Mouse (Mus musculus): ENCODE results near the gene BC029722. TPM values are rescaled to one million over a fixed set of nuclear protein-coding genes. Genes with fewer than 3 reads are reported as not detected.

Gene BC029722
- total and polyA plus RNA-seq, 2 experiments from 2014 or later = 35.2 to 56.6 TPM

DNA sequence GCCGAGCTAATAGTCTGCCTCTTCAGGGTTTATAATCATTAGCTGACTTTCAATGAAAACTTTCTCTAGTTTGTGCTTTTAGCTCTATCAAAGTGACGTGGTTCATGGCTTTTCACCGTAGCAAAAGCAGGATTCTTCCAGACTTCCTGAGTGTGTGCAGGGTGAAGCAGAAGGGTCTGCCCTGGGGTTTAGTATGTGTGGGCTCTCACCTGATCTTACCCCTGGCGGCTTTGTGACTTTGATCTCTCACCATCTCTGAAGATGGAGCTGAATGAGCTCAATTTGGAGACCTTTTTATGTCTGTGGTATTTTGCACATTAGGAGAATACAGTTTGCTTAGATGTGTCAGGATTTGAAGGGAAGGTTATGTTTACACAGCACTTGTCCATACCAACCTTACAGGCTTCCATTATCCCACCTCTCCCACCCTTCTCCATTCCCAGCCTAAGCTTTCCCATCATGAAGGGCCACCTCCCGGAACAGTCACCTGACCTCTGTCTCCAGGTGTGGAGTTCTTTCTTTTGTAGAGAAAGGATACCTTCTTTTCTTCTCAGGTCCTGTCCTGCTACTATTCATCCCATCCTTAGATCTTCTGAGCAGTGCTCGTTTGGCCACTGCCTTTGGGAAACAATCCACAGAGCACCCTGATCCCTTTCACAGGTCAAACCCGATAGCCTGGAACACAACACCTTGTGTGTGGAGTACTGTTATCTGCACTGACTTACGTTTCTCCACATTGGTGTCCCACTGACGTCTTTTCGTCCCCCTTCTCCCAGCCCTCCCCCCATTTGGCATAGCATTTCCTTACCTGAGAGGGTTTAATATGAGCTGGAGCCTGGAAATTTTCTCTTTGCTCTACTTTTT, 42.2 kb downstream of the BC029722 start:
- peak overlapping the region; percentile 85 for H3K4me2 ChIP-seq (ENCODE audit: low read depth, low read length, poor library complexity, severe bottlenecking)
- no peak for TF ChIP-seq CTCF (IDR thresholded peaks at IDR 0.05)
- H3K9me3 ChIP-seq (ENCODE audit: low read length) = no peaks in the 10 kb centered on the region
- no peak overlapping the region for H3K9ac ChIP-seq (replicated peaks; ENCODE audit: low read length, poor library complexity, severe bottlenecking)
- H3K36me3 ChIP-seq (ENCODE audit: insufficient read depth, low read length) = no peaks in the 10 kb centered on the region
- DNase-seq (ENCODE audit: low spot score) = no peak
- WGBS = 69% methylated on average over 10 of the region's 10 CpGs
- no peak for ATAC-seq (ENCODE audit: low FRiP score)
- no peak overlapping the region for H3K27ac ChIP-seq (ENCODE audit: low read depth, low read length)
- peaks cover 7% of the 10 kb centered on the region; the same call in 1 of the 2 replicates for H3K27me3 ChIP-seq (ENCODE audit: insufficient read depth, low read length)
- H3K4me3 ChIP-seq (ENCODE audit: low read depth, low read length) = peak overlapping the region; percentile 89; the same call in 1 of the 2 replicates
- peaks cover 5% of the 10 kb centered on the region; the same call in 1 of the 2 replicates for H3K4me1 ChIP-seq (ENCODE audit: insufficient read depth, low read length)

DNA sequence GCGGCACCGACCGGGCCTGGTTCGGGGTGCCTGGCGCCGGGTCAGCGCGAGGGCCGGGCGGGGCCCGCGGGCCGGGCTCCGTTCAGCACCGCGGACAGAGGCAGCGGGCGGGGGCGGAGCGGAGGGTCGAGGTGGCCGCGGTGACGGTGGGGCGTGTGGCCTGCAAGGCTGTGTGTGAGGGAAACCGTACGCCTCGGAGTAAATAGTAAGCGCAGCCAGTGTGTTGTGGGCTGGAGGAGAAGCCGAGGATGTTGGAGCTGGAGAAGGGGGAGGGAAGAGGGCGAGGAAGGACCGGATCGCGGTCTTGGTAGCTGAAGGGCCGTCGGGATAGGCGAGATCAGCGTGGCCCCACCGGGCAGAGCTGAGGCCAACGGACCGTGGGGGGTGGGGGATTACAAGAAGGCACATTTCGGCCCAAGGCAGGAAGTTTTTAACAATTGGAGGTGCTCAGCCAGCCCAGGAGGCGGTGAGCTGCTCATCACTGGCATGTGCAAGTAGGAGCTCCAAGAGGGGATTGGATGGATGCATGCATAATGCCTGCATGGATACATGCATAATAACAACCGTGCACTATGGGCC, 43.5 kb downstream of the BC029722 start:
- H3K4me3 ChIP-seq (ENCODE audit: low read depth, low read length) = peak overlapping the region; percentile 89
- WGBS = under 1% methylated on average over 34 of the region's 44 CpGs
- ATAC-seq (ENCODE audit: low FRiP score) = peak; percentile 72

DNA sequence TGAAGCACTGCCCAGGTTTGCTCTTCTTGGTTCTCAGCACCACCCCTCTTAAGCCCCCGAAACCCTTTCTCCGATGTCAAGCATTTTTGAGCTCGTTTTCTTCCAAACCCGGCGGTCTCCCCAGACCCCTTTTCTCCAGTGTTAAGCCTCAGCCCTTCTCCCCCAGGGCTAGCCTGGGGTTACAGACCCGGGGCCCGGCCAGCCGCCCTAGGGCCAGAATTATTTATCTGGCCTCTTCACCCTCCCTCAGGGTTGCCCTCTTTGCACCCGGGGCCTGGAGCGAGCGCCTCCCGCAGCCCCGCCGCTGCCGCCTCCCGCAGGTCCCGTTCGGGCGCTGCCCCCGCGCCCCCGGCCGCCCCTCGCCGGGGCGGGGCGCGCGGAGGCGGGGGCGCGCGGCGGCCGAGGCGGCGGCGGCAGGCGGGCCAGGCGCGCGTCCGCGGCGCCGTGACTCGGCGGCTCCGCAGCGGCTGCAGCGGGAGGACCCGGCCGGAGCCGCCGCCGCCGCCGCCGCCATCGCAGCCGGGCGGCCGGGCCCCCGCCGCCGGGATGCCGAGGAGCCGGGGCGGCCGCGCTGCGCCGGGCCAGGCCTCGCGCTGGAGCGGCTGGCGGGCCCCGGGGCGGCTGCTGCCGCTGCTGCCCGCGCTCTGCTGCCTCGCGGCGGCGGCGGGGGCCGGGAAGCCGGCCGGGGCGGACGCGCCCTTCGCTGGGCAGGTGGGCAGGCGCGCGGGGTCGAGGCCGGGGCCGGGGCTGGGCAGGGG, 44.1 kb downstream of the BC029722 start, which contains the start of gene Mmp24:
Gene Mmp24 (plus strand): TSS at position 416 of the 758 bp plus-strand sequence.
- peak within 1 kb of the TSS; percentile 85 for H3K4me2 ChIP-seq (ENCODE audit: low read depth, low read length, poor library complexity, severe bottlenecking)
- peaks cover 7% of the 10 kb centered on the region; the same call in 1 of the 2 replicates for H3K27me3 ChIP-seq (ENCODE audit: insufficient read depth, low read length)
- peak within 1 kb of the TSS; percentile 94 for H3K27ac ChIP-seq (ENCODE audit: low read depth, low read length)
- no peaks in the 10 kb centered on the region for H3K36me3 ChIP-seq (ENCODE audit: insufficient read depth, low read length)
- peak within 1 kb of the TSS; percentile 89 for H3K4me3 ChIP-seq (ENCODE audit: low read depth, low read length)
- no peaks in the 10 kb centered on the region for H3K9me3 ChIP-seq (ENCODE audit: low read length)
- H3K9ac ChIP-seq (replicated peaks; ENCODE audit: low read length, poor library complexity, severe bottlenecking) = peak within 1 kb of the TSS; percentile 98
- DNase-seq (ENCODE audit: low spot score) (no peak), ATAC-seq (ENCODE audit: low FRiP score) (peak; percentile 27)
- WGBS = 2% methylated on average over 50 of the region's 100 CpGs
- peaks cover 5% of the 10 kb centered on the region; the same call in 1 of the 2 replicates for H3K4me1 ChIP-seq (ENCODE audit: insufficient read depth, low read length)
- TF ChIP-seq CTCF (IDR thresholded peaks at IDR 0.05) = no peak

More for the DNA sequence above, 43.5 kb downstream of the BC029722 start:
- Histone ChIP-seq H3K27me3 (ENCODE audit: insufficient read depth, low read length) (peaks cover 7% of the 10 kb centered on the region; the same call in 1 of the 2 replicates), H3K36me3 (ENCODE audit: insufficient read depth, low read length) (no peaks in the 10 kb centered on the region), H3K4me2 (ENCODE audit: low read depth, low read length, poor library complexity, severe bottlenecking) (peak overlapping the region; percentile 85), H3K9ac (replicated peaks; ENCODE audit: low read length, poor library complexity, severe bottlenecking) (peak overlapping the region; percentile 98), H3K9me3 (ENCODE audit: low read length) (no peaks in the 10 kb centered on the region), H3K27ac (ENCODE audit: low read depth, low read length) (peak overlapping the region; percentile 94), H3K4me1 (ENCODE audit: insufficient read depth, low read length) (peaks cover 5% of the 10 kb centered on the region; the same call in 1 of the 2 replicates)
- DNase-seq (ENCODE audit: low spot score) = peak; percentile 66
- no peak for TF ChIP-seq CTCF (IDR thresholded peaks at IDR 0.05)

DNA sequence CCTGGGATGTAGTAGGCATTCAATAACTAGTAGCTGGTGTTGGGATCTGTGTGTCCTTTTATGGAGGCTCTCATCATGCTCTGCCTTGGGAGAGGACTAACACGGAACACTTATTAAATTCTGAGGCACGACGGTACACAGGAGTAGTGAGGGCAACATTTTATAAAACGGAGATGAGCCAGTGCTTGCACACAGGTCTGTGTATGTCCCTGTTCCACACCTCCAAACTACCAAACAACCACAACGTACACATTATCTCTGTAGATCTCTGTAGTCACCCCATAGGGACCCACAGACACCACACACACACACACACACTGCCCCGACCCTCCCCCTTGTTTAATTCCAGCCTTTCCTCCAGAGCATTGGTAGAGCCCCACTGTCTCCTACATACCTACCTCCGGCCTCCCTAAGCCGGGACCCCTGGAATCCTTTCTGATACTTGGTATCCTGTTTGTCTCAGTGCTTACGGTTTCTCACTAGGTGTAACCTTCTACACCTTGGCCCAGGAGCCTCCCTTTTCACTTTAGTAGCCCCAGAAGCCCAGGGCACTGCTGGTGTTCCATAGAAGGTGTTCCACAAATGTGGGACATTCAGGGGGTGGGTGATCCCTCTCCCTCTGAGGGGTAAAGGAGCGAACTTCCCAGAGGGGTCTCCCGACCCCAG, 44.8 kb downstream of the BC029722 start:
- no peaks in the 10 kb centered on the region for H3K9me3 ChIP-seq (ENCODE audit: low read length)
- peak overlapping the region; percentile 94 for H3K27ac ChIP-seq (ENCODE audit: low read depth, low read length)
- no peaks in the 10 kb centered on the region for H3K36me3 ChIP-seq (ENCODE audit: insufficient read depth, low read length)
- H3K4me2 ChIP-seq (ENCODE audit: low read depth, low read length, poor library complexity, severe bottlenecking) = peak overlapping the region; percentile 85
- H3K9ac ChIP-seq (replicated peaks; ENCODE audit: low read length, poor library complexity, severe bottlenecking) = peak overlapping the region; percentile 98
- WGBS = 55% methylated on average over 11 of the region's 11 CpGs
- no peak for TF ChIP-seq CTCF (IDR thresholded peaks at IDR 0.05)
- ATAC-seq (ENCODE audit: low FRiP score) (no peak), DNase-seq (ENCODE audit: low spot score) (no peak)
- peaks cover 5% of the 10 kb centered on the region; the same call in 1 of the 2 replicates for H3K4me1 ChIP-seq (ENCODE audit: insufficient read depth, low read length)
- peak overlapping the region; percentile 89 for H3K4me3 ChIP-seq (ENCODE audit: low read depth, low read length)
- peaks cover 7% of the 10 kb centered on the region; the same call in 1 of the 2 replicates for H3K27me3 ChIP-seq (ENCODE audit: insufficient read depth, low read length)

GRCm38 (mm10) chr2:155773664-155774063, 45.6 kb downstream of the BC029722 start:
- whole genome bisulfite sequencing = 62% methylated on average over 4 of the region's 4 CpGs
- H3K36me3 ChIP-seq (ENCODE audit: insufficient read depth, low read length) = no peaks in the 10 kb centered on the region
- peaks cover 5% of the 10 kb centered on the region; the same call in 1 of the 2 replicates for H3K4me1 ChIP-seq (ENCODE audit: insufficient read depth, low read length)
- TF ChIP-seq CTCF (IDR thresholded peaks at IDR 0.05) = no peak
- no peak overlapping the region for H3K4me3 ChIP-seq (ENCODE audit: low read depth, low read length)
- no peak overlapping the region for H3K9ac ChIP-seq (replicated peaks; ENCODE audit: low read length, poor library complexity, severe bottlenecking)
- DNase-seq (ENCODE audit: low spot score) (no peak), ATAC-seq (ENCODE audit: low FRiP score) (no peak)
- H3K9me3 ChIP-seq (ENCODE audit: low read length) = no peaks in the 10 kb centered on the region
- no peak overlapping the region for H3K27ac ChIP-seq (ENCODE audit: low read depth, low read length)
- H3K27me3 ChIP-seq (ENCODE audit: insufficient read depth, low read length) = peaks cover 7% of the 10 kb centered on the region; the same call in 1 of the 2 replicates
- H3K4me2 ChIP-seq (ENCODE audit: low read depth, low read length, poor library complexity, severe bottlenecking) = no peak overlapping the region

Other genes starting within 250 kb of the BC029722 start
- gene Gss, start 226.6 kb downstream of the BC029722 start, total RNA-seq (2014; rRNA removed) = 9.2 and 12.9 TPM in 2 replicates
- 11.6 and 12.1 TPM in 2 replicates for gene Gss, start 226.6 kb downstream of the BC029722 start, polyA plus RNA-seq (2015; fragmentation: Nextera tagmentation; extraction: Ambion mirVana)
- 0.14 and 0.38 TPM in 2 replicates for gene Myh7b, start 208.2 kb downstream of the BC029722 start, total RNA-seq (2014; rRNA removed)
- 1.5 and 3.4 TPM in 2 replicates for gene Myh7b, start 208.2 kb downstream of the BC029722 start, polyA plus RNA-seq (2015; fragmentation: Nextera tagmentation; extraction: Ambion mirVana)
- gene Trpc4ap, start 127.0 kb downstream of the BC029722 start, total RNA-seq (2014; rRNA removed) = 148 and 155 TPM in 2 replicates
- gene Trpc4ap, start 127.0 kb downstream of the BC029722 start, polyA plus RNA-seq (2015; fragmentation: Nextera tagmentation; extraction: Ambion mirVana) = 121 and 122 TPM in 2 replicates
- 41.1 and 44.5 TPM in 2 replicates for gene Edem2, start 90.0 kb downstream of the BC029722 start, total RNA-seq (2014; rRNA removed)
- 33.0 and 35.7 TPM in 2 replicates for gene Edem2, start 90.0 kb downstream of the BC029722 start, polyA plus RNA-seq (2015; fragmentation: Nextera tagmentation; extraction: Ambion mirVana)
- not detected in 2 replicates for gene Gm17581, start 83.6 kb downstream of the BC029722 start, total RNA-seq (2014; rRNA removed)
- not detected in 2 replicates for gene Gm17581, start 83.6 kb downstream of the BC029722 start, polyA plus RNA-seq (2015; fragmentation: Nextera tagmentation; extraction: Ambion mirVana)
- 1.5 TPM in 2 replicates for gene Procr, start 68.3 kb downstream of the BC029722 start, total RNA-seq (2014; rRNA removed)
- 2.5 and 2.9 TPM in 2 replicates for gene Procr, start 68.3 kb downstream of the BC029722 start, polyA plus RNA-seq (2015; fragmentation: Nextera tagmentation; extraction: Ambion mirVana)
- gene Mmp24, start 44.1 kb downstream of the BC029722 start, total RNA-seq (2014; rRNA removed) = 149 and 178 TPM in 2 replicates
- gene Mmp24, start 44.1 kb downstream of the BC029722 start, polyA plus RNA-seq (2015; fragmentation: Nextera tagmentation; extraction: Ambion mirVana) = 12.3 and 14.1 TPM in 2 replicates
- 80.7 and 85.4 TPM in 2 replicates for gene Eif6, start 7.5 kb upstream of the BC029722 start, total RNA-seq (2014; rRNA removed)
- 130 and 143 TPM in 2 replicates for gene Eif6, start 7.5 kb upstream of the BC029722 start, polyA plus RNA-seq (2015; fragmentation: Nextera tagmentation; extraction: Ambion mirVana)
- not detected in 2 replicates for gene Fam83c, start 15.4 kb upstream of the BC029722 start, total RNA-seq (2014; rRNA removed)
- gene Fam83c, start 15.4 kb upstream of the BC029722 start, polyA plus RNA-seq (2015; fragmentation: Nextera tagmentation; extraction: Ambion mirVana) = 0.07 TPM in 1 of 2 replicates, not detected in the other
- gene Uqcc1, start 110.9 kb upstream of the BC029722 start, total RNA-seq (2014; rRNA removed) = 44.6 and 48.2 TPM in 2 replicates
- gene Uqcc1, start 110.9 kb upstream of the BC029722 start, polyA plus RNA-seq (2015; fragmentation: Nextera tagmentation; extraction: Ambion mirVana) = 55.0 and 58.9 TPM in 2 replicates
- not detected in 2 replicates for gene Gm15557, start 121.3 kb upstream of the BC029722 start, total RNA-seq (2014; rRNA removed)
- gene Gm15557, start 121.3 kb upstream of the BC029722 start, polyA plus RNA-seq (2015; fragmentation: Nextera tagmentation; extraction: Ambion mirVana) = not detected in 2 replicates
- 1.5 and 2.0 TPM in 2 replicates for gene Gdf5, start 125.9 kb upstream of the BC029722 start, total RNA-seq (2014; rRNA removed)
- 0.69 and 1.2 TPM in 2 replicates for gene Gdf5, start 125.9 kb upstream of the BC029722 start, polyA plus RNA-seq (2015; fragmentation: Nextera tagmentation; extraction: Ambion mirVana)
- 14.1 and 19.2 TPM in 2 replicates for gene Cep250, start 137.0 kb upstream of the BC029722 start, total RNA-seq (2014; rRNA removed)
- 8.7 and 10.1 TPM in 2 replicates for gene Cep250, start 137.0 kb upstream of the BC029722 start, polyA plus RNA-seq (2015; fragmentation: Nextera tagmentation; extraction: Ambion mirVana)
- gene 6430550D23Rik, start 188.6 kb upstream of the BC029722 start, total RNA-seq (2014; rRNA removed) = 0.44 and 1.0 TPM in 2 replicates
- 0.27 and 0.75 TPM in 2 replicates for gene 6430550D23Rik, start 188.6 kb upstream of the BC029722 start, polyA plus RNA-seq (2015; fragmentation: Nextera tagmentation; extraction: Ambion mirVana)
- 280 and 284 TPM in 2 replicates for gene Ergic3, start 188.6 kb upstream of the BC029722 start, total RNA-seq (2014; rRNA removed)
- gene Ergic3, start 188.6 kb upstream of the BC029722 start, polyA plus RNA-seq (2015; fragmentation: Nextera tagmentation; extraction: Ambion mirVana) = 467 and 547 TPM in 2 replicates
- gene Fer1l4, start 233.5 kb upstream of the BC029722 start, total RNA-seq (2014; rRNA removed) = 0.19 TPM in 1 of 2 replicates, not detected in the other
- gene Fer1l4, start 233.5 kb upstream of the BC029722 start, polyA plus RNA-seq (2015; fragmentation: Nextera tagmentation; extraction: Ambion mirVana) = not detected in 2 replicates
- 8.1 and 15.2 TPM in 2 replicates for gene Spag4, start 245.7 kb upstream of the BC029722 start, total RNA-seq (2014; rRNA removed)
- gene Spag4, start 245.7 kb upstream of the BC029722 start, polyA plus RNA-seq (2015; fragmentation: Nextera tagmentation; extraction: Ambion mirVana) = 8.1 and 8.4 TPM in 2 replicates